Mouse (Mus musculus) forebrain, embryonic 14.5 days (tissue): Measurements from ENCODE around the gene Hist1h2br. TPM values are rescaled to one million over a fixed set of nuclear protein-coding genes. Genes with fewer than 3 reads are reported as not detected.
"Not testable (repeated sequence)": the region's sequence is repeated elsewhere in the genome, so short reads cannot be mapped to it uniquely, and the experiment has no call there.

Experiments
- ATAC-seq: fragments of 200-750 bp; cut with Nextera tagmentation; 2 replicates; pipeline ENCODE4 v1.8.0; 2017; ENCODE audit warnings: mild to moderate bottlenecking, moderate library complexity
- DNase-seq: peaks from one replicate; pipeline ENCODE4 v3.0.0-alpha.2; 2015; ENCODE audit warnings: low spot score
- H3K27ac ChIP-seq: fragments of 300-500 bp; sonication (generic); 2 replicates; pipeline ENCODE4 v1.5.1; 2014; ENCODE audit warnings: low read depth, mild to moderate bottlenecking, control low read depth, low read length, moderate library complexity
- H3K27me3 ChIP-seq: fragments of 300-500 bp; sonication (generic); replicated peaks from 2 replicates; pipeline ENCODE4 v1.6.1; 2014; ENCODE audit warnings: low read length, control low read depth, mixed read lengths; ENCODE audit not compliant: control insufficient read depth, insufficient read depth
- H3K36me3 ChIP-seq: fragments of 300-500 bp; sonication (generic); 2 replicates; pipeline ENCODE4 v1.6.1; 2014; ENCODE audit warnings: low read length, control low read depth; ENCODE audit not compliant: control insufficient read depth, insufficient read depth
- H3K4me1 ChIP-seq: fragments of 300-500 bp; sonication (generic); 2 replicates; pipeline ENCODE4 v1.6.1; 2014; ENCODE audit warnings: antibody characterized with exemption, low read length, control low read depth; ENCODE audit not compliant: control insufficient read depth, insufficient read depth
- H3K4me2 ChIP-seq: fragments of 300-500 bp; sonication (generic); 2 replicates; pipeline ENCODE4 v1.6.1; 2014; ENCODE audit warnings: mild to moderate bottlenecking, control low read depth, low read length
- H3K4me3 ChIP-seq: fragments of 300-500 bp; sonication (generic); 2 replicates; pipeline ENCODE4 v1.5.1; 2014; ENCODE audit warnings: low read depth, low read length, control low read depth
- H3K9ac ChIP-seq: fragments of 300-500 bp; sonication (generic); 2 replicates; pipeline ENCODE4 v1.6.1; 2014; ENCODE audit warnings: mild to moderate bottlenecking, low read length, control low read depth, moderate library complexity
- H3K9me3 ChIP-seq: fragments of 300-500 bp; sonication (generic); replicated peaks from 2 replicates; pipeline ENCODE4 v1.6.1; 2016; ENCODE audit warnings: low read length, control low read depth, mixed read lengths; ENCODE audit not compliant: control insufficient read depth
- WGBS: fragments of 180-500 bp; shearing (Covaris S2); extraction: QIAGEN DNeasy Blood & Tissue Kit; methylation state at CpG from one replicate; pipeline ENCODE4 v1.1.7; 2014; 5-methylcytosine and 5-hydroxymethylcytosine counted together
- polyA plus RNA-seq: library from polyadenylated mRNA; unstranded; fragments of >200 nt; fragmentation: Nextera tagmentation; extraction: Ambion mirVana; gene quantifications from 2 replicates; pipeline ENCODE4 v1.2.1, GENCODE M21; 2014

The Hist1h2br gene
- polyA plus RNA-seq, 1 experiment from 2014 or later = 17.8 TPM

DNA sequence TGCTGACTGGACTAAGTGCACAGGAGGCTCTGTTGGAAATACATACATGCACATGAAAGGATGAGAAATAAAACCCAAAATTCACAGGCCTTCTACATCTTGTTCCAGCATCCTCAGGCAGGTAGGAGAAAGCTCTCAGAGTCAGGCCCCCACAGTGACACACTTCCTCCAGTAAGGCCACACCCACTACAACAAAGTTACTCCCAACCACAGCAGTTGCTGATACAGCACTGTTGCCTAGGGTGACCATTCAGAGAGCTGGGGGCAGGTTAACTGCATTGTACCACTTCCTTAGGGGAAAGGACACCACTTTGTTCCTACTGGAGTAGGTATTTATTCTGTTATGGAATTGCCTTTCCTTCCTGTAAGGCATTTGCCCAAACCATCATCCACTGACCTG, 36.4 kb upstream of the Hist1h2br start:
- H3K27me3 ChIP-seq, H3K9me3 ChIP-seq, DNase-seq, H3K4me3 ChIP-seq, ATAC-seq, H3K36me3 ChIP-seq, H3K27ac ChIP-seq, H3K4me1 ChIP-seq, H3K9ac ChIP-seq, H3K4me2 ChIP-seq: not testable (repeated sequence)

GRCm38 (mm10) chr13:21803058-21803457, 30.5 kb upstream of the Hist1h2br start:
- H3K9me3 ChIP-seq, H3K4me2 ChIP-seq, H3K9ac ChIP-seq, H3K4me1 ChIP-seq, H3K27me3 ChIP-seq, H3K4me3 ChIP-seq, H3K36me3 ChIP-seq, H3K27ac ChIP-seq, DNase-seq: not testable (repeated sequence)
- no CpG with 5 or more reads among the region's 4 CpGs for WGBS
- ATAC-seq = peak; percentile 70

GRCm38 (mm10) chr13:21810073-21810472, 23.5 kb upstream of the Hist1h2br start, which contains the start of the genes Hist1h2bq and Hist1h2ao:
Gene Hist1h2bq, minus strand, starts transcription at chr13:21810197.
Gene Hist1h2ao, plus strand, starts transcription at chr13:21810465.
- H3K27me3 ChIP-seq, H3K27ac ChIP-seq, DNase-seq, H3K4me2 ChIP-seq, H3K36me3 ChIP-seq, H3K4me3 ChIP-seq, H3K9me3 ChIP-seq, H3K4me1 ChIP-seq, H3K9ac ChIP-seq: not testable (repeated sequence)
- ATAC-seq = peak; percentile 97
- no CpG with 5 or more reads among the region's 23 CpGs for WGBS

DNA sequence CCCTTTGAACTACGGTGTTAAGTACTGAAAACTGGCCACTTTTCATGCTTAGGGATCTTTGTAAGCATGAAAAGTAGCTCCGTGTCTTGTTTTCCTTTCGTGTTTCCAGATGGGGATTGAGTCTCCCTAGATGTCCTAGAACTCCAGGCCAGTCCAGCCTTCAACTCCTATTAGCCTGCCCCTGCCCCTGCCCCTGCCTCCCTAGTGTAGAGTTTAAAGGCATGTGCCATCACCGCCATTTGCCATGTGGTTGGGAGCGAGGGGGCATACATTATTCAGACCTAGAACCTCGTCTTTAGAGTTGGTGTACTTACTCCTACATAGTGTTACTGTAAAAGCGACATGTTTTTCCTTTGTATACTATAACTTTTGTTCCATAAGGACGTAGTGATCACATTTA, 22.5 kb upstream of the Hist1h2br start:
- H3K27me3 ChIP-seq, H3K4me3 ChIP-seq, DNase-seq, H3K9me3 ChIP-seq, H3K4me2 ChIP-seq, H3K36me3 ChIP-seq, H3K4me1 ChIP-seq, H3K9ac ChIP-seq, H3K27ac ChIP-seq: not testable (repeated sequence)
- WGBS = no CpG with 5 or more reads among the region's 8 CpGs
- peak; percentile 22 for ATAC-seq

DNA sequence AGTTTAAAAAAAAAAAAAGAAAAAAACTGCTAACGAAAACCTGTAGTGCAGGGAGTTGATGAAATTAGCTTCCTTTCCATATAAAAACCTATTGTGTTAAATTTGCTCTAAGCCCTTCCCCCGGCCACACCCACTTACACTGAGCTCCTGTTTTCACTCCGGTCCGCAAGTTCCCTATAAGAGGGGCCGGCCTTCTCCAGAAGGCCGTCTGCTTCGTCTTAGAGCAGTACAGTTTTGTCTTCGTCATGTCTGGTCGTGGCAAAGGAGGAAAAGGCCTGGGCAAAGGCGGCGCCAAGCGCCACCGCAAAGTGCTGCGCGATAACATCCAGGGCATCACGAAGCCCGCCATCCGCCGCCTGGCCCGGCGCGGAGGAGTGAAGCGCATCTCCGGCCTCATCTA, 22.0 kb upstream of the Hist1h2br start, which contains the start of gene Hist1h4m:
Gene Hist1h4m (plus strand): TSS at position 208 of the 400 bp plus-strand sequence.
- not testable (repeated sequence) for H3K4me1 ChIP-seq, H3K27me3 ChIP-seq, DNase-seq, H3K9ac ChIP-seq, H3K27ac ChIP-seq, H3K9me3 ChIP-seq, H3K36me3 ChIP-seq
- no CpG with 5 or more reads among the region's 24 CpGs for WGBS
- ATAC-seq = peak; percentile 63
- 0 out of 2 replicates have a peak within 1 kb of the TSS, but pooled peaks have one; percentile 19 for H3K4me3 ChIP-seq
- H3K4me2 ChIP-seq = peak within 1 kb of the TSS; percentile 40

DNA sequence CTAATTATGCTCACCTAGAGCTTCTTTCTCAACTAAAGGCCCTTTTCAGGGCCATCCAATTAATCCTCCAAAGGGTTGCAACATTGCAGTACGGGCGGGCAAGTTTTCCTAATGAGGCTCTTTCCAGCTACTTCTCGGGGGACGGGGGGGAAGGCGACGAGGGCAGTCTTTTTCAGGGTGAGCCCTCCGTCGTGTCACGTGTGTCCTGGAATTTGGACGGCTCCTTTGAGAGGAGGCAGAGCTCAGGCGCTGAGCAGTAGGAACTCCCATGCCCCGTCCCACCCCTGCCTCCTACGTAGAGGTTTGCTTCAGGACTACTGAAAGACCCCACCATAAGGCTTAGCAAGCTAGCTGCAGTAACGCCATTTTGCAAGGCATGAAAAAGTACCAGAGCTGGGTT, 21.5 kb upstream of the Hist1h2br start:
- not testable (repeated sequence) for H3K27ac ChIP-seq, H3K9me3 ChIP-seq, H3K27me3 ChIP-seq, H3K9ac ChIP-seq, H3K4me1 ChIP-seq, H3K36me3 ChIP-seq, DNase-seq
- peak overlapping the region; percentile 40 for H3K4me2 ChIP-seq
- peak; percentile 40 for ATAC-seq
- 0 out of 2 replicates have a peak overlapping the region, but pooled peaks have one; percentile 19 for H3K4me3 ChIP-seq
- 0% methylated on average over 10 of the region's 14 CpGs for WGBS

GRCm38 (mm10) chr13:21820082-21820890, 13.3 kb upstream of the Hist1h2br start:
- H3K4me3 ChIP-seq, H3K9ac ChIP-seq, H3K4me1 ChIP-seq, H3K27me3 ChIP-seq, H3K27ac ChIP-seq, H3K4me2 ChIP-seq, H3K36me3 ChIP-seq, DNase-seq, H3K9me3 ChIP-seq, ATAC-seq: not testable (repeated sequence)
- 52% methylated on average over 6 of the region's 16 CpGs for WGBS

DNA sequence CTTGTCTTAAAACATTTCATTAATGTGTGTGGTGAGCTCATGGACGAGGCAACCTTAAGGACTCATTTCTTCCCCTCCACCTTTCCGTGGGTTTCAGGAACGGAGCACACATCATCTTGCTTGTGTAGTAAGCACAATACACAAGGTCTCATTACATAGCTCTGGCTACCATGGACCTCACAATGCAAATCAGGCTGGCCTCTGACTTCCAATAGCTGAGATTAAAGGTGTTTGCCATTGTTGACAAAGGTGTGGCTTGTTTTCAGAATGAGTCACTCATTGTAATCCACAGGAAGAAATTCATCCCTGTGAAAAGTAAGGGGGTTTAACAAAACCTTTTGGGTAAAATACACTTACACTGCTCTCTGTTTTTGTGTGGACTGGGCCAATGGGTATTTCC, 5.0 kb upstream of the Hist1h2br start:
- no peak overlapping the region for H3K4me2 ChIP-seq
- no peaks in the 10 kb centered on the region for H3K36me3 ChIP-seq
- DNase-seq (no peak), ATAC-seq (no peak)
- 76% methylated on average over 3 of the region's 3 CpGs for WGBS
- no peak overlapping the region for H3K9ac ChIP-seq
- no peaks in the 10 kb centered on the region for H3K27me3 ChIP-seq
- H3K4me3 ChIP-seq = no peak overlapping the region
- H3K9me3 ChIP-seq = no peaks in the 10 kb centered on the region
- H3K4me1 ChIP-seq = no peaks in the 10 kb centered on the region
- H3K27ac ChIP-seq = no peak overlapping the region

GRCm38 (mm10) chr13:21830344-21830743, 3.2 kb upstream of the Hist1h2br start:
- ATAC-seq = no peak
- H3K4me3 ChIP-seq = no peak overlapping the region
- H3K27me3 ChIP-seq = no peaks in the 10 kb centered on the region
- WGBS = 83% methylated on average over 10 of the region's 10 CpGs
- H3K36me3 ChIP-seq = no peaks in the 10 kb centered on the region
- H3K9me3 ChIP-seq = no peaks in the 10 kb centered on the region
- H3K9ac ChIP-seq = no peak overlapping the region
- no peak for DNase-seq
- H3K4me1 ChIP-seq = no peaks in the 10 kb centered on the region
- H3K4me2 ChIP-seq = no peak overlapping the region
- H3K27ac ChIP-seq = no peak overlapping the region
